Mouse (Mus musculus): ENCODE results near the gene Qpctl.
"Not testable (repeated sequence)": the region's sequence is repeated elsewhere in the genome, so short reads cannot be mapped to it uniquely, and the experiment has no call there.

The Qpctl gene

DNA sequence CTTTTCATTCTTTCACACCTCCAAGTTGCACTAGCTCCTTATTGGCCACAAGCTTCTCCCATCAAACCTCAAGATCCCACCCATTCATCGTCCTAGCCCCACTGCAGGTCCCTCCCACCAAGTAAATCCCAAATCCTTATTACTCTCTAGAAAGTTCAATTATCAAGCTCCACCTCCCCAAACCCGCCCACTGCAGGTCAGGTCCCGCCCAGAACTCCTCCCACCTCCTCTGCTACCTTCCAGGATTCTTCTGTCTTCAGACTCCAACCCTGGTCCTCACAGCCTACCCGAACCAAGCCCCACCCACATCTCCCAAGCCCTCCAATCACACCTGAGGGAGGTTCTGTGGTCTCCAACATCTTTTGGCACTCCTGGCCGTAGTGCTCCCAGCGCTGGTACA lies 15.1 kb upstream of the Qpctl start:
- DNase-seq (ENCODE audit: low read depth, low spot score), result peak; percentile 94

DNA sequence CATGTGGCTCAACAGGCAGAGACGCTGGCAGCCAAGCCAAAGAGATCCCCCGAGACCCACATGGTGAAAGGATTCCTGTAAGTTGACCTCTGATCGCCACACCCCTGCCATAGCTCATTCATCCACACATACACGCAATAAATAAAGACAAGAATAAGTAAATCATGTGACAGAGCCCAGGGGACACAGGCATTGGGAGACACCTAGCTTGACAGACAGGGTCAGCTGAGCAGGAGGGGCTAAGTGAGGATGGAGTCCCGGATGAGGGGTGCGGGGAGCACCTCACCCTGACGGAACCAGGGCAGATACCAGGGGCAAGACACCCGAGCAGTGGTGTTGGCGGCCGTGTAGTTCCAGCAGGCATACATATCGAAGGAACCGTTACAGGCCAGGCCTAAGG lies 14.7 kb upstream of the Qpctl start:
- DNase-seq (ENCODE audit: low read depth, low spot score), result no peak

DNA sequence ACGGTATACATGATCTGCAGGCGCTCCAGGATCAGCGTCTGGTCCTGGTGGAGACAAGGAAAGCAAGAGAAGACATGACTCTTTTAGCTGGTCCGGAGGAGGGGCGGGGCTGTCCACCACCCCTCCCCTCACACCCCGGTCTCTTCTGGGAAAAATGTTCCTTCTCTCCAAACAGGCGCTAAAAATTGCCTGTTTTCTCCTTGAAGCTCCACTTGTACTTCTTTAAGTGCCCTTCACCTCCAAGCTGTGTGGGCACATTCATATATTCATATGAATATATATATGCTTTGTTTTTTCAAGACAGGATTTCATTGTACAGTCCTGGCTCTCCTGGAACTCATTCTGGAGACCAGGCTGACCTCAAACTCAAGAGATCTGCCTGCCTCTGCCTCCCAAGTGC lies 13.8 kb upstream of the Qpctl start:
- DNase-seq (ENCODE audit: low read depth, low spot score), result no peak

DNA sequence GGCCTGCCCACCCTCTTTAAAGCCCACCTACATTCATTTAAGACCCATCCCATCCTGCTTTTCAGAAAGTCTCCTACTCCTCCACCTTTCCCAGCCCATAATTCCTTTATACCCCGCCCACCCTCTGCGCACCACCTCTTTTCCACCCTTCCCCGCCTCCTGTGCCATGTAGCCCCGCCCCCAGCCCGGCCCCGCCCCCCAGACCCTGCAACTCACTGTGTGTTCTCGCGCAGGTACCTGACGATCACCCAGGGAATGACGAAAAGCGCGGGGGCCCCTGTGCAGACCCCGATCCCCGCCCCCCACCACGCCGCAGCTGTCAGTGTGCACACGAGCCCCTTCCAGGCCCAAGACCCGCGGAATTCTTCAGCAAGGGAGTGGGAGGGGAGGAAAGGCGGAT lies 11.0 kb upstream of the Qpctl start:
- peak; percentile 87 for DNase-seq (ENCODE audit: low read depth, low spot score)

DNA sequence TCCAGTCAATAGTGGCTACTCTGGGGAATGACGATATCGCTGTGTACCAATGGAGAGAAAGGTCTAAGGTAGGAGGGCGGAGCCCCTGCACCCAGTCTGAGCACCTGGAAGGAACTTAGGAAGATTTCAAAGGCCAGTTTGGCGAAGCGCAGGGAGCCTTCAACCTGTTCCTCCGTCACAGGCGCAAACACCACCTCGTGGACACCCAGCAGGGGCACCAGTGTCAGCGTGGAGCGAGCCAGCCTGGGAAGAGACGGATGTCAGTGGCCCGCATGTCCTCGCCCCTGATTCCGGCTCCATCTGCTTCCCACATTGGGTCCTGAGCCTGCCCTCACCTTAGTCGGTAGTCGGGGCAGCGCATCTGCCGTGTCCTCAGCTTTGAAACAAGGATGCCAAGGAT lies 10.3 kb upstream of the Qpctl start:
- no peak for DNase-seq (ENCODE audit: low read depth, low spot score)

DNA sequence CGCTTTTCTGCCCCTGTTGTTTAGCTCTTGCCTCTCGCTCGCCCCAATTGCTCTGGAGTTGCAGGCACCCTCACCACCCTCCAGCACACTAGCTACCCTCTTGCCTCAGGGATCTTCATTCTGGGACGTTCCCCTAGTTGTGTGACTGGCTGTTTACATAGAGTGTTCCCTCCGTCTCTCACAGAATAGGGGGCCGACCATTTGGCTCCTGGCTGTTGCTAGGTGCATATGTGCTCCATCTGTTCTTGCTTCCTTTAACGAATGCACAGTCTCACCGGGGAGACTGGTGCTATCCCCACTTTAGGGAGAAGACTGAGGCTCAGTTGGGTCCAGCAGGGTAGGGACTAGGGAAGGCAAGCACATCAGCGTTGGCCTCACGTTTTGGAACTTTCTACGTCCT lies 9.5 kb upstream of the Qpctl start:
- no peak for DNase-seq (ENCODE audit: low read depth, low spot score)

DNA sequence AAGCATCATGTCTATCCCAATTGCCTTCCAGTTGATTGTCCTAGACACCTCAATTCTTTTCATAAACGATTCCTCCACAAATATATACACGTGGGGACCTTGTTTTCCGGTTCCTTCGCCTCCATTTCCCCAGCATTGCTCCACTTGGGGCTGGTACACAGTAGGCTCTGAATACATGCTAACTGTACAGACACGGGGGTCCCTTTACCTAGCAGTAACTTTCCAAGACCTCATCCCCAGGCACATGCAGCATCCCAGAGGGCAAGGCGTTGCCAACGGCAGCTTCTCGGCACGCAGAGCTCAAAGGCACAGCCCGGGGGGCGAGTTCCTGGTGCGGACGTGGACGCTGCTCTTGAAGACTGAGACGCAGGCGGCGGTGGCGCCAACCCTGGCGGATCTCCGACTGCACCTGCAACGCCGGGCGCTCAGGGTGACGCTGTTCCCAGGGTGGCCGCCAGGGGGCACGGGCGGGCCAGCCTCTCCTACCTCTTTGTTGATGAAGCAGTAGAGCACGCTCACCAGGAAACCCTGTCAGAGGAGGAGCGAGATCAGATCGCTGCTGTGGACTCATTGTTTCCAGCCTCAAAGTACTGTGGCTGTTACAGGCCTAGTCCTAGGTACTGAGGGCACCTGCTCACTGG lies 8.2 kb upstream of the Qpctl start:
- DNase-seq (ENCODE audit: low read depth, low spot score), result peak; percentile 94

DNA sequence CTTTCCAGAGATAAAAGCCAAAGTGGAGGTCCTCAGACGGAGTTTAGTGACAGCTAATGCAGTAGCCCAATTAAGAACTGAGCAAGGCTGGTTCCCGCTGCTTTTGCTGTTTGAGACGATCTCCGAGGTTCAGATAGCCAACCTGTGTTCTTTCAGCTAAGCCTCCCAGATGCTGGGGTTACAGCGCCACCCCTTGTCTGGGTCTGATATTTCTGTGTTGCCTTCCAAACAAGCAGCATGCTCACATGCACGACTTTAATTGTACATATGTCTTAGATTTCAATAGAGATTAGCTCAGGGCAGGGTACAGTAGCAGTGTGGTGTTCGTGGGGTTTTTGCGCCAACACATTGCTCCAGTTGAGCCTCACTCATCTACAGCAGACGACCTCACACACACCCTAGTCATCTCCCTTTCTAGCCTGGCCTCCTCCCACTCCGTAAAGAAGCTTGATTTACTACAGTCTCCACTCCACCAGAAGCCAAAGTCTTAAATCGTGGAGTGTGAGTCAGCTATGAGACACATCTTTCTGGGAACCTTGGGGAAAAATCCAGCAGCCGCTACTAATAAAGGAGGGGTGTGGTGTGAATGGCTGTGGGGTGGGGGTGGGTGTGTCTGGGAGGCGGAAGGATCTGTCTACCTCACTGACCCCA lies 6.9 kb upstream of the Qpctl start:
- no peak for DNase-seq (ENCODE audit: low read depth, low spot score)

DNA sequence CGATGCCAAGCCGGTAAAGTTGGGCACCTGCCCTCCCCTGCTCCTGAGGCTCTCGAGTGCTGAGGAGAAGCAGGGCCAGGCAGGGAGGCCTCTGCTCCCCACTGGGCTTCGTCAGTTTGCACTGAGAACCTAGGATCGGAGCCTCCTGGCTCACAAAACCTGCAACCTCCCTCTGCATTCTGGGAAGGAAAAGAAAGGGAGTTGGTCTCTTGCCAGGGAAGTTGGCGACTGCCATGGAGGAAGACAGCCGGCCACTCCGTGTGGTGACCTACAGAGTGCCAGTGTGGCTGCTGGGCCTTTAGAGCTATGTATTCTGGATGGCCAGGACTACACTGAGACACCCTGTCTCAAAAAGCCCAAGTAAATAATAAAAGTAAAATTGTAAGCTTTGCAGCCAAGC lies 5.7 kb upstream of the Qpctl start:
- DNase-seq (ENCODE audit: low read depth, low spot score), result no peak

DNA sequence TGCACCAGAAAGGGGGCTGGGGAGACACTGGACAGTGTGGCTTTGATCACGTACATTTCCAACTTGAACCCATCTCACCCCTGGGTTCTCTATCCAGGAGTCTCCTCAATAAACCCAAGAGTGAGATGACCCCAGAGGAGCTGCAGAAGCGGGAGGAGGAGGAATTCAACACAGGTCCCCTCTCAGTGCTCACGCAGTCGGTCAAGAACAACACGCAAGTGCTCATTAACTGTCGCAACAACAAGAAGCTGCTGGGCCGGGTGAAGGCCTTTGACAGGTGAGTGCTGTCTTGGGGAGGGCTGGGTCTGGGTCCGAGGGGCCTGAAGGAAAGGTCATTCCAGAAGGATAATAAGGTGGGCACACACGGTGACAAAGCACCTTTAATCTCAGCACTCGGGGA lies 2.0 kb upstream of the Qpctl start:
- not testable (repeated sequence) for DNase-seq (ENCODE audit: low read depth, low spot score)

DNA sequence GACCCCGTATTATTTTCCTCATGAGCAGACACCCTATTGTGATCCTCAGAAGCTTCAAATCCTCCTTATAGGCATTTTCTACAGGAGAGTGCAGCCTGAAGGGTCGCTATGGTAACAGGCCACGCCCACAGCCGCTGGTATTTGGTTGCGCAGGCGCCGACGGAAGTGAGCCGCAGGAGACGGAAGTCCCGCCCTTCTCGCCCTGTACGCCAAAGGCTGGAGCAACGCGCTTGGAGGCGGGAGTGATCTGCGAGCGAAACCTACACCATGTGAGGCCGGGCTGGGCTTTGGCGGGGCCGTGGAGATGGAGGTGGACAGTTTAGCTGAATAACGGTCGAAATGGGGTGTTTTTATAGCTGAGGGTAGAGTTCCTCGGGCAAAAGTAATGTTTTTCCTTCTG lies 535 bp upstream of the Qpctl start, which contains the start of gene Snrpd2:
Snrpd2 (plus strand) TSS at position 97 of the 400 bp plus-strand sequence.
- peak; percentile 97 for DNase-seq (ENCODE audit: low read depth, low spot score)

DNA sequence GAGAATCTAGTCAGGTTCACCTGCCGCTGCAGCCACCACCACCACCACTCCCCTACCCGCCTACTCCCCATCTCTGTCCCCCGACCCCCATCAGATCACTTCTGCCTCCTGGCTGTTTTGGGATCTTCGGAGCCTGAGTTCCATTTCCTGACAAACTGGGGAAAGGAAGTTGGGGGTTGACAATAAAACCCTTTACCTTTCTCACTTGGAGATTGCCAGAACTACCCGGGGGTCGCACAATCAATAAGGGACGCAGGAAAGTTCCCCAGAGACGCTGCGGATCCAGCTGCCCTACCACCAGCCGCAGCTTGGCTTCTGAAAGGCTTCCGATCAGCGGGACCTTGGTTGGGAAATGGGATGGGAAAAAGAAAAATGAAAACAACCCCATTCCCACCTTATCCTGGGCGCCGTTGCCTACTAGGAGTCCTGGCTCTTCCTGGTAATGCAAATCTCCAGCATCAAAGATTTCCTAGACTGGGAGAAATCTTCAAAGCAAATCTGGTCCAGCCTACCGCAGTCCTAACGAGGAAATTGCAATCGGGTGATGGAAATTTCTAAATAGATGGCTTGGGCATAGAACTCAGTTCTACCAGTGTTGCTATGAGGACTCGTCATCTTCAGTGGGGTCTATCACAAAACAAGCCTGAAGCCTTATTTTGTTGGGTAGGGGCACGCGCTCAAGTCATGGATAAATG lies 764 bp downstream of the Qpctl start:
- no peak for DNase-seq (ENCODE audit: low read depth, low spot score)

DNA sequence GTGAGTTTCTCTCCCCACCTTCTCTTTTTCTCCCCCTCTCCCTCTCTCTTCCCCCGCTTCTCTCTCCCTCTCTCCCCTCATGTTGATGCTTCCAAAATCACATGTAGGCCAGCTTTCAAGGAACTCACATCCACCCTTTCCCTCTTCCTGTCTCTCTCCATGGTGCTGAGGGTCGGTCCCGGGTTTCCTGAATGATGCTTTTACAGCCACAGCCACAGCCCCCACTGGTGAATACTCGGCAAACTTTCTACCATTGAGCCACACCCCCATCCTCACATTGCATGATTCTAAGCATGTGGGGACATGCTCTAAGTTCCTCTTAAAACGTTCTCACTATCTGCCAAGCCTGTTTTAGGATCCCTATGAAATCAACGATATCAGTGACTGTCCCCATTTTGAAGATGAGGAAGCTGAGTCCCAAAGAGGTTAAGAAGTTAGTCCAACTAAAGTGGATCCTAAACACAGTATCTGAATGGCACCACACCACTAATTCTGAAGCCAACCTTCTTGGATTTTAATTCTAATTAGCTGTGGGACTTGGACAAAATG lies 1.5 kb downstream of the Qpctl start:
- DNase-seq (ENCODE audit: low read depth, low spot score), result no peak

DNA sequence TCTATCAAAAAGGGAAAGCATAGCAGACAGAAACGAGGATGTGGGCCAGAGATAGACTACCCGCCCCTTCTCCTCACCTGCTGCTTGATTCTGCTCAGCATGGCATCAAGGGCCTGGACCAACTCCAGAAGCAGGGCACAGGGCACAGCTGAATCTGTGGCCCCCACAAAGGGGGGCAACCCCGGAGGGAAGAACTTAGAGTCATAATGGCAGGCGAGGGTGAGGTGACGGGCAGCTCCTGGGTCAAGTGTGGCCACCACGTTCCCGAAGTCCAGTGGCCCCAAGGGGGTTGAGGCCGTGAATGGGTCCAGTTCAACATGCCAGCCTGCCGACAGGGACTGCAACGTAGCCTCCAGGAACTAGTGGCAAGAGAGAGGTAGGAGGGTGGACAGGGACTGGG lies 2.3 kb downstream of the Qpctl start:
- DNase-seq (ENCODE audit: low read depth, low spot score), result no peak

DNA sequence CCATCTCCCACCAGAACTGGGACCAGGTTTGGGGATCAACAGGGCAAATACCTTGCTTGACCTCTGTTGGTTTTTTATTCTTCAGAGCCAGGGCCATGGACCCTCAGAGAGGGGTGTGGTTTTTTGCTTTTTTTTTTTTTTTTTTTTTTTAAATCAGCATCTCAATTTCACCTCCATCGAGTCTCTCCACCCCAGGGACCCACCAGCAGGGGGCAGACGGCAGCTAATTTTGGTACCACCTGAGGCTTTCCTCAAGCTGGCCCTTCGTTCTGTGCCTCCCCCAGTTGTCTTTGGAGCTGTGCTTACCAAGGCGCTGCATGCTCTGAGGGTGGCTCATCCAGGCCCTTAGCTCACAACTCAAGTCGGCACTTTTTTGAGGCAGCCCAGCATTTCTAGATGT lies 11.7 kb downstream of the Qpctl start:
- peak; percentile 85 for DNase-seq (ENCODE audit: low read depth, low spot score)

DNA sequence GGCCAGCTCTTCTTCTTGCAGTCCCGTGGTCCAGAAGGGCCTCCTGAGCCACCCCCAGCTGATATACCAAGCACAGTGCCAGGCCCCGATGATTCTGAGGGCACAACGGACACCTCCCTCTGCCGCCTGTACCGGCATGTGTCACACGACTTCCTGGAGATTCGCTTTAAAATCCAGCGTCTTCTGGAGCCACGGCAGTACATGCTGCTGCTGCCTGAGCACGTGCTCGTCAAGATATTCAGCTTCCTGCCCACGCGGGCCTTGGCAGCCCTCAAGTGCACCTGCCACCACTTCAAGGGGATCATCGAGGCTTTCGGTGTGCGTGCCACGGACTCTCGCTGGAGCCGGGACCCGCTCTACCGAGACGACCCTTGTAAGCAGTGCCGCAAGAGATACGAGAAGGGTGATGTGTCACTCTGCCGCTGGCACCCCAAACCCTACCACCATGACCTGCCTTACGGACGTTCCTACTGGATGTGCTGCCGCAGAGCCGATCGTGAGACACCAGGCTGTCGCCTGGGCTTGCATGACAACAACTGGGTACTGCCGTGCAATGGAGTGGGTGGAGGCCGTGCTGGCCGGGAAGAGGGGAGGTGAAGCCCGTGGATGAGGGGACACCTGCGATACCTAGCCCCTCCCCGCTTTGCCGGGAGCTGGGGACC lies 12.3 kb downstream of the Qpctl start:
- no peak for DNase-seq (ENCODE audit: low read depth, low spot score)

DNA sequence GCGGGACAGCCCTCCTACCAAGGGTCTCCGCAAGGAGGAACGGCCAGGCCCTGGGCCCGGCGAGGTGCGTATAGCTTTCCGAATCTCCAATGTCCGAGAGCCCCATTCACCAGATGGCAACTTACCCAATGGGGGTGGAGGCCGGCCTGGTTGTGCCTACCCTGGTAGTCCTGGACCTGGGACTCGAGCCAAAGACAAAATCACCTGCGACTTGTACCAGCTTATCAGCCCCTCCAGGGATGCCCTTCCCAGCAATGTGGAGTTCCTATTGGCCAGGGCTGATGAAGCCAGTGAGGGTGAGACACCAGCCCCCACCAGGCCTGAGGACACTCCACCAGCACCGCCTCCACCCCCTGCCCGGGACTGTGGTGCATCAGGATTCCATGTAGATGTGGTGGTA lies 12.9 kb downstream of the Qpctl start:
- DNase-seq (ENCODE audit: low read depth, low spot score), result peak; percentile 54

DNA sequence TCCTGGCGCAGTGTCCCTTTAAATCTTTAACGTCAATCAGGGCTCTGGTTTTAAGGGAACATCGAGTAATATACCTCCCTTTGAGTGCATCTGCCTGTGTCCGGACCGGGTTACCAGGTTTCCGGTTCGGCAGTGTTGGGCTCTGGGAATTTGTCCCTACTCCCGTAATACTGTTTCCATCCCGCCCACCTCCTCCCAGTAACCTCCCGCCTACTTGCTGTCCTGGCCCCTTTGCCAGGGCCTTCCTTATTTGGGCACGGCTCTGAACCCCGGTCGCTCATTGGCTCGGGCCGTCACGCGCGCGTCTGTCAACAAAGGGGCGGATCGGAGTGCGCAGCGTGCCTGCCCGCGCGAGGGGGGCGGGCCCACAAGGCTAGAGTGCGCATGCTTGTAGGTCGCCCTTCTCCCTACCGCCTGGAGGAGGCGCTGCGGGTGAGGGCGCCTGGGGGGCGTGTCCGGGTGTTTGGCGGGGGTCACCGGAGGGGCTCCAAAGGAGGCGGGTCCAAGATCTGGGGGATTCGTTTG lies 17.7 kb downstream of the Qpctl start:
- peak; percentile 100 for DNase-seq (ENCODE audit: low read depth, low spot score)

DNA sequence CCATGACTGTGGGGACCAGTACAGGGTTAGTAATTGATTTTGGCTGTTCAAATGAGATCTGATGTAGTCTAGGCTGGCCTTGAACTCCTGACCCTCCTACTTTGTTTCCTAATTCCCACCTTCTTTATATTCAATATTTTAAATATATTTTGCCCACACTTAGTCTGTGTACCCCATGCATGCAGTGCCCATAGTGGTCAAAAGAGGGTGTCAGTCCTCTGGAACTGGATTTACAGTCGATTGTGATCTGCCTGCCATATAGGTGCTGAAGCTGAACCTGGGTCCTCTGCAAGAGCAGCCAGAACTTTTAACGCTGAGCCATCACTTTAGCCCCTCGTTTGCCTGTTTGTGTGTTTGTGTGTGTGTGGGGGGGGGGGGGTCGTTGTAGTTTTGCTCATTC lies 18.4 kb downstream of the Qpctl start:
- no peak for DNase-seq (ENCODE audit: low read depth, low spot score)

DNA sequence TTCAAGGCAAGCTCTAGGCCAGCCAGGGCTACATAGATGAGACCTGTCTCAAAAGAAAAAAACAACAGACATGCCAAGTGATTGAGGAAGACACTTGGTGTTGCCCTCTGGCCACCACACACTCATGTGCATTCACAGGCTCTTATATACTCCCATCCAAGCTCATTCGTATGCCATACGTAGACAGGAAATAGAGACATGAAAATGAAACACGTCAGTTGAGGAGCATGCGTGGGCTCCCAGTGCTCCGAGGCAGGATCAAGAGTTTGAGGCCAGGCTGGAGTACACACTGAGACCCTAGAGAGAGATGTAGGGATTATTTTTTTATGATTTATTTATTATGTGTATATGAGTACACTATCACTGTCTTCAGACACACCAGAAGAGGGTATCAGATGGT lies 19.7 kb downstream of the Qpctl start:
- no peak for DNase-seq (ENCODE audit: low read depth, low spot score)

DNA sequence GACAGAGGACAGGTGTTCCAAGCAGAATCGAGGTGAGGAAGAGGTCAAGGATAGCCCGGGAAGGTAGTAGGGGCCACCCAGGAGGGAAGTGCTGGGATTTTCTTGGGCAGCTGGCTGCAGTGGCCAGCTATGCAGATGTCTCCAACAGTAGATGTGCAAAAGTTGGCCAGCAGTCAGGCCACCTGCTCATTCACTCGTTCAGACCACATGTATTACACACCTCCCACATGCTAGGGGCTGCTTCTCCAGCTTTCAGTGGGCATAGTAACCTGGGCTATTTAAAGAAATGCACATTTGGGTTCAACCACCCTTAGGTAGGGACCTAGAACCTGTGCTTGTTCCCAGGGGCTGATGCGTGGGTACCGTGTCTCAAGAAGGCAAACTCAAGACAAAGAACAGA lies 21.3 kb downstream of the Qpctl start:
- no peak for DNase-seq (ENCODE audit: low read depth, low spot score)

DNA sequence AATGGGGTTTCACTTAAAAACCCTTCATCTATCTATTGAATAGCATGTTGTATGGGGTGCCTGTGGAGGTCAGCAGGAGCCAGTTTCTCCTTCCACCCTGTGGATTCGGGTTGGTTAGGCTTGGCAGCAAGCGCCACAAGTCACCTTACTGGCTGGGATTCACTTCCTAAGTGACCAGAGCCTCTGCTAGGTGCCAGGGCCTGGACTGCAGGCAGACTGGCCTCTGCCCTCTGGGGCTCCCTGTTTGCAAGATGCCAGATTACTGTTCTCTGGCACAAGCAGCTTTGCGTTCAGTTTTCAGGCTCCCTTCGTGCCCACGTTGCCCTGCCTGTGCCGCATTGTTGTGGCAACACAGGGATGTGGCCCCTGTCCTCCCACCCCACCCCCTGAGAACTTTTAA lies 24.4 kb downstream of the Qpctl start:
- no peak for DNase-seq (ENCODE audit: low read depth, low spot score)
